Comparison of ENCODE assay signal across 16 mouse cellular contexts in genomic region chr8:118845690-118846089, GRCm38 (mm10).
DNase-seq lines count a peak whose midpoint lies in the region; ATAC-seq and TF ChIP-seq lines count a peak whose summit lies in the region.
"Had no signal": no experiment of that assay in that cellular context is flagged by ENCODE, and none has a peak within 500 bp of the region (broad histone marks: within the 10 kb centered on the region; RNA-seq: fewer than 3 reads in every experiment).

No protein-coding gene starts in this region.

- no peak for TF ChIP-seq POLR2A in ES-Bruce4 (IDR thresholded peaks at IDR 0.05; ENCODE audit: insufficient read depth, low read length)

- H3K27me3 ChIP-seq in ES-Bruce4 (ENCODE audit: control insufficient read depth, insufficient read depth, low read length, poor library complexity, severe bottlenecking): no peaks in the 10 kb centered on the region
- H3K27me3 ChIP-seq in forebrain, embryonic 16.5 days (replicated peaks; ENCODE audit: control insufficient read depth, insufficient read depth, low read length): no peaks in the 10 kb centered on the region
- H3K27me3 ChIP-seq in intestine, embryonic 15.5 days (replicated peaks): no peaks in the 10 kb centered on the region
- H3K27me3 ChIP-seq: neural tube, embryonic 13.5 days had no signal

- TF ChIP-seq EP300 in ES-Bruce4 (IDR thresholded peaks at IDR 0.05; ENCODE audit: insufficient read depth, low read depth, low read length): peak; percentile 53; the same call in 1 of the 2 replicates

- H3K4me3 ChIP-seq in ES-Bruce4 (ENCODE audit: low read depth, low read length): no peak overlapping the region
- H3K4me3 ChIP-seq in forebrain, embryonic 16.5 days (replicated peaks; ENCODE audit: low read length): no peak overlapping the region
- H3K4me3 ChIP-seq in intestine, embryonic 15.5 days (replicated peaks): no peak overlapping the region
- H3K4me3 ChIP-seq: embryonic facial prominence, embryonic 12.5 days; neural tube, embryonic 13.5 days had no signal

- peak; percentile 70 for ATAC-seq in forebrain, embryonic 16.5 days
- no peak for ATAC-seq in intestine, embryonic 15.5 days
- ATAC-seq: inflammation-experienced regulatory T-cells, adult 6 months had no signal

- no peaks in the 10 kb centered on the region for H3K9me3 ChIP-seq in ES-Bruce4 (replicated peaks; ENCODE audit: control insufficient read depth, insufficient read depth, low read length, poor library complexity, severe bottlenecking)
- H3K9me3 ChIP-seq in forebrain, embryonic 16.5 days (ENCODE audit: control insufficient read depth, low read length): no peaks in the 10 kb centered on the region
- no peaks in the 10 kb centered on the region for H3K9me3 ChIP-seq in intestine, embryonic 15.5 days
- H3K9me3 ChIP-seq: embryonic facial prominence, embryonic 12.5 days; neural tube, embryonic 13.5 days had no signal

- peaks cover 2% of the 10 kb centered on the region for H3K4me1 ChIP-seq in ES-Bruce4 (ENCODE audit: control insufficient read depth, insufficient read depth, low read length)
- no peaks in the 10 kb centered on the region; the same call in 1 of the 2 replicates for H3K4me1 ChIP-seq in forebrain, embryonic 16.5 days (replicated peaks; ENCODE audit: control insufficient read depth, insufficient read depth, low read length)
- no peaks in the 10 kb centered on the region for H3K4me1 ChIP-seq in intestine, embryonic 15.5 days (replicated peaks)
- H3K4me1 ChIP-seq: embryonic facial prominence, embryonic 12.5 days had no signal

- DNase-seq in ES-CJ7 (ENCODE audit: low read depth, low spot score): peak; percentile 67
- peak; percentile 27 for DNase-seq in embryo, embryonic 10 days (ENCODE audit: low spot score)
- no peak for DNase-seq in urinary bladder, postnatal 36 days (ENCODE audit: low spot score in 2 of 2)
- no peak for DNase-seq in frontal cortex, postnatal 10 days (ENCODE audit: low spot score in 2 of 2)
- DNase-seq: adrenal gland, postnatal 36 days; cerebellum, adult 9-11 months; heart, adult 11 months; lung, postnatal 10 days; thymus, postnatal 25 days had no signal

- no peak overlapping the region for H3K27ac ChIP-seq in ES-Bruce4 (ENCODE audit: insufficient read depth, low read length)
- no peak overlapping the region for H3K27ac ChIP-seq in forebrain, embryonic 16.5 days (ENCODE audit: low read length)
- no peak overlapping the region for H3K27ac ChIP-seq in intestine, embryonic 15.5 days
- H3K27ac ChIP-seq: embryonic facial prominence, embryonic 12.5 days; neural tube, embryonic 13.5 days; stomach, postnatal 0 days had no signal

- no peaks in the 10 kb centered on the region for H3K36me3 ChIP-seq in ES-Bruce4 (ENCODE audit: control insufficient read depth, insufficient read depth, low read length, poor library complexity, severe bottlenecking)
- H3K36me3 ChIP-seq in forebrain, embryonic 16.5 days (ENCODE audit: control insufficient read depth, insufficient read depth): no peaks in the 10 kb centered on the region
- H3K36me3 ChIP-seq in intestine, embryonic 15.5 days: no peaks in the 10 kb centered on the region
- H3K36me3 ChIP-seq: embryonic facial prominence, embryonic 12.5 days; neural tube, embryonic 13.5 days had no signal

- TF ChIP-seq CTCF in ES-Bruce4 (IDR thresholded peaks at IDR 0.05; ENCODE audit: low read depth, low read length): no peak

- H3K4me2 ChIP-seq in forebrain, embryonic 16.5 days (ENCODE audit: low read length): no peak overlapping the region
- H3K4me2 ChIP-seq in intestine, embryonic 15.5 days (replicated peaks): no peak overlapping the region
- H3K4me2 ChIP-seq: embryonic facial prominence, embryonic 12.5 days; neural tube, embryonic 13.5 days had no signal

- H3K9ac ChIP-seq in ES-Bruce4 (ENCODE audit: low read depth, poor library complexity, severe bottlenecking): no peak overlapping the region
- H3K9ac ChIP-seq in forebrain, embryonic 16.5 days (replicated peaks; ENCODE audit: low read depth, low read length): no peak overlapping the region
- no peak overlapping the region for H3K9ac ChIP-seq in intestine, embryonic 15.5 days
- H3K9ac ChIP-seq: embryonic facial prominence, embryonic 12.5 days; neural tube, embryonic 13.5 days had no signal

Comparison
In these comparisons a context has a peak if more than half of its experiments do, and no peak if none do; other contexts are left out.
1. DNase-seq: peak in ES-CJ7 (single experiment) and embryo, embryonic 10 days (single experiment); none in urinary bladder, postnatal 36 days (0 of 2) and frontal cortex, postnatal 10 days (0 of 2).